ENCODE assay signal across 21 mouse cellular contexts in genomic region chr5:97601384-97601783, GRCm38 (mm10).
"Had no signal": no experiment of that assay in that cellular context is flagged by ENCODE, and none has a peak within 500 bp of the region (broad histone marks: within the 10 kb centered on the region; RNA-seq: fewer than 3 reads in every experiment).

No protein-coding gene starts in this region.

- H3K9ac ChIP-seq: heart, embryonic 12.5 days; hindbrain, embryonic 12.5 days; hindbrain, embryonic 14.5 days; intestine, embryonic 15.5 days; limb, embryonic 12.5 days; liver, embryonic 13.5 days had no signal

- H3K4me2 ChIP-seq: heart, embryonic 12.5 days; hindbrain, embryonic 12.5 days; hindbrain, embryonic 14.5 days; intestine, embryonic 15.5 days; limb, embryonic 12.5 days; liver, embryonic 11.5 days; liver, embryonic 13.5 days had no signal

- DNase-seq: gastrocnemius, adult 2 months; gastrocnemius, postnatal 10 days; kidney, adult 8-10 months; kidney, postnatal 10 days; kidney, postnatal 4 days; liver; liver, embryonic 13.5 days had no signal

- H3K27ac ChIP-seq: heart, embryonic 10.5 days; hindbrain, embryonic 10.5 days; hindbrain, embryonic 12.5 days; hindbrain, embryonic 14.5 days; intestine, embryonic 15.5 days; left cerebral cortex, adult 2 months; limb, embryonic 10.5 days; limb, embryonic 12.5 days; liver, embryonic 13.5 days had no signal

- H3K4me1 ChIP-seq: heart, embryonic 12.5 days; hindbrain, embryonic 10.5 days; hindbrain, embryonic 12.5 days; intestine, embryonic 15.5 days; limb, embryonic 10.5 days; limb, embryonic 12.5 days; liver, embryonic 13.5 days had no signal

- H3K4me3 ChIP-seq: heart, embryonic 10.5 days; heart, embryonic 12.5 days; hindbrain, embryonic 10.5 days; hindbrain, embryonic 12.5 days; intestine, embryonic 15.5 days; layer of hippocampus, adult 2 months; left cerebral cortex, adult 2 months; limb, embryonic 10.5 days; limb, embryonic 12.5 days; liver, embryonic 13.5 days had no signal

- H3K9me3 ChIP-seq: heart, embryonic 10.5 days; heart, embryonic 12.5 days; hindbrain, embryonic 10.5 days; hindbrain, embryonic 12.5 days; intestine, embryonic 15.5 days; limb, embryonic 10.5 days; limb, embryonic 12.5 days; liver, embryonic 13.5 days had no signal

- H3K36me3 ChIP-seq: heart, embryonic 10.5 days; heart, embryonic 12.5 days; hindbrain, embryonic 10.5 days; hindbrain, embryonic 12.5 days; intestine, embryonic 15.5 days; limb, embryonic 10.5 days; limb, embryonic 12.5 days; liver, embryonic 13.5 days had no signal

- H3K27me3 ChIP-seq: heart, embryonic 12.5 days; hindbrain, embryonic 12.5 days; intestine, embryonic 15.5 days; limb, embryonic 12.5 days; liver, embryonic 13.5 days had no signal

- ATAC-seq: hindbrain, embryonic 16.5 days; inflammation-experienced regulatory T-cells, adult 6 months; intestine, embryonic 15.5 days; intestine, postnatal 0 days had no signal
